In genomic region chr11:108282850-108283459, GRCm38 (mm10) we compare ENCODE assay signal across 22 mouse cellular contexts.
A peak's percentile ranks its signal among the peaks of the same experiment; 100 is the strongest.
DNase-seq lines count a peak whose midpoint lies in the region; ATAC-seq and TF ChIP-seq lines count a peak whose summit lies in the region.
"Had no signal": no experiment of that assay in that cellular context is flagged by ENCODE, and none has a peak within 500 bp of the region (broad histone marks: within the 10 kb centered on the region; RNA-seq: fewer than 3 reads in every experiment).

No protein-coding gene starts in this region.

- H3K27me3 ChIP-seq in embryonic facial prominence, embryonic 12.5 days: no peaks in the 10 kb centered on the region
- H3K27me3 ChIP-seq in embryonic facial prominence, embryonic 10.5 days (replicated peaks; ENCODE audit: low read depth, poor library complexity, severe bottlenecking): no peaks in the 10 kb centered on the region
- no peaks in the 10 kb centered on the region for H3K27me3 ChIP-seq in heart, embryonic 16.5 days (ENCODE audit: control insufficient read depth, insufficient read depth, low read length)
- H3K27me3 ChIP-seq in small intestine, adult 2 months (ENCODE audit: control insufficient read depth, insufficient read depth, low read length): no peaks in the 10 kb centered on the region
- H3K27me3 ChIP-seq in hindbrain, embryonic 13.5 days: no peaks in the 10 kb centered on the region
- H3K27me3 ChIP-seq: embryonic facial prominence, embryonic 15.5 days; forebrain, embryonic 15.5 days; kidney, embryonic 15.5 days; liver, embryonic 13.5 days had no signal

- no peak overlapping the region for H3K9ac ChIP-seq in embryonic facial prominence, embryonic 12.5 days
- H3K9ac ChIP-seq in heart, embryonic 16.5 days (ENCODE audit: low read length): no peak overlapping the region
- H3K9ac ChIP-seq in hindbrain, embryonic 13.5 days: no peak overlapping the region
- H3K9ac ChIP-seq: embryonic facial prominence, embryonic 15.5 days; forebrain, embryonic 15.5 days; hindbrain, embryonic 14.5 days; kidney, embryonic 15.5 days; liver, embryonic 13.5 days had no signal

- no peak for DNase-seq in embryonic facial prominence, embryonic 10.5 days (ENCODE audit: low spot score)
- DNase-seq in heart, adult 9 months (ENCODE audit: low spot score in 2 of 2): no peak
- peak; percentile 60 for DNase-seq in induced T-regulatory cell, adult 2 months (ENCODE audit: low read depth)
- DNase-seq in adrenal gland, adult 2 months: no peak
- DNase-seq: cerebellum, adult 11 months; cerebellum, postnatal 10 days; gastrocnemius, postnatal 14 days; heart, postnatal 36 days; kidney, adult 11 months; kidney, postnatal 36 days; liver, embryonic 13.5 days; lung, adult 2 months; midbrain, embryonic 14.5 days; spleen, adult 18-20 months had no signal

- TF ChIP-seq CTCF in small intestine, adult 2 months (IDR thresholded peaks at IDR 0.05; ENCODE audit: extremely low read depth, insufficient read length, insufficient replicate concordance, low read depth, low read length): no peak

- no peak for ATAC-seq in embryonic facial prominence, embryonic 12.5 days (ENCODE audit: insufficient number of reproducible peaks, insufficient read depth, low FRiP score, low TSS enrichment)
- ATAC-seq in heart, embryonic 16.5 days (replicated peaks; ENCODE audit: extremely low read depth, insufficient read depth, low FRiP score): no peak; the same call in 1 of the 2 replicates
- no peak for ATAC-seq in hindbrain, embryonic 13.5 days (ENCODE audit: low FRiP score)
- ATAC-seq: forebrain, embryonic 15.5 days had no signal

- H3K36me3 ChIP-seq in embryonic facial prominence, embryonic 12.5 days: no peaks in the 10 kb centered on the region
- H3K36me3 ChIP-seq in embryonic facial prominence, embryonic 10.5 days (replicated peaks): no peaks in the 10 kb centered on the region
- H3K36me3 ChIP-seq in heart, embryonic 16.5 days (ENCODE audit: control insufficient read depth, insufficient read depth): no peaks in the 10 kb centered on the region
- H3K36me3 ChIP-seq in small intestine, adult 2 months (ENCODE audit: control insufficient read depth, insufficient read depth, low read length): peaks cover 2% of the 10 kb centered on the region; the same call in 1 of the 2 replicates
- no peaks in the 10 kb centered on the region for H3K36me3 ChIP-seq in hindbrain, embryonic 13.5 days
- H3K36me3 ChIP-seq: embryonic facial prominence, embryonic 15.5 days; forebrain, embryonic 15.5 days; kidney, embryonic 15.5 days; liver, embryonic 13.5 days had no signal

- 61% methylated on average over 1 of the region's 1 CpGs for WGBS in embryonic facial prominence, embryonic 12.5 days
- WGBS in embryonic facial prominence, embryonic 10.5 days: 66% methylated on average over 1 of the region's 1 CpGs
- 26% methylated on average over 1 of the region's 1 CpGs for WGBS in heart, embryonic 16.5 days
- WGBS in small intestine, adult 2 months: 22% methylated on average over 1 of the region's 1 CpGs
- 79% methylated on average over 1 of the region's 1 CpGs for WGBS in hindbrain, embryonic 13.5 days

- H3K4me3 ChIP-seq in embryonic facial prominence, embryonic 12.5 days: no peak overlapping the region
- H3K4me3 ChIP-seq in embryonic facial prominence, embryonic 10.5 days: no peak overlapping the region
- no peak overlapping the region for H3K4me3 ChIP-seq in heart, embryonic 16.5 days (ENCODE audit: low read length)
- no peak overlapping the region for H3K4me3 ChIP-seq in small intestine, adult 2 months (ENCODE audit: low read depth, low read length)
- no peak overlapping the region for H3K4me3 ChIP-seq in hindbrain, embryonic 13.5 days
- H3K4me3 ChIP-seq: embryonic facial prominence, embryonic 15.5 days; forebrain, embryonic 15.5 days; kidney, embryonic 15.5 days; liver, embryonic 13.5 days had no signal

- H3K27ac ChIP-seq in embryonic facial prominence, embryonic 12.5 days: peak overlapping the region; percentile 6
- H3K27ac ChIP-seq in embryonic facial prominence, embryonic 10.5 days (replicated peaks): no peak overlapping the region
- H3K27ac ChIP-seq in heart, embryonic 16.5 days (ENCODE audit: low read length): peak overlapping the region; percentile 43; the same call in 1 of the 2 replicates
- peak overlapping the region; percentile 54 for H3K27ac ChIP-seq in small intestine, adult 2 months (ENCODE audit: insufficient read depth, low read depth, low read length)
- no peak overlapping the region for H3K27ac ChIP-seq in hindbrain, embryonic 13.5 days
- H3K27ac ChIP-seq: embryonic facial prominence, embryonic 15.5 days; forebrain, embryonic 15.5 days; hindbrain, embryonic 14.5 days; kidney, embryonic 15.5 days; liver, embryonic 13.5 days had no signal

- no peak for TF ChIP-seq POLR2A in small intestine, adult 2 months (IDR thresholded peaks at IDR 0.05; ENCODE audit: low read depth, low read length)

- H3K4me1 ChIP-seq in embryonic facial prominence, embryonic 12.5 days: peaks cover 33% of the 10 kb centered on the region
- H3K4me1 ChIP-seq in embryonic facial prominence, embryonic 10.5 days: peaks cover 31% of the 10 kb centered on the region
- peaks cover 34% of the 10 kb centered on the region for H3K4me1 ChIP-seq in heart, embryonic 16.5 days (ENCODE audit: control insufficient read depth, insufficient read depth, low read length)
- peaks cover 17% of the 10 kb centered on the region for H3K4me1 ChIP-seq in small intestine, adult 2 months (ENCODE audit: control insufficient read depth, insufficient read depth, insufficient read length, low read length)
- H3K4me1 ChIP-seq in hindbrain, embryonic 13.5 days (replicated peaks): peaks cover 25% of the 10 kb centered on the region

- H3K9me3 ChIP-seq in embryonic facial prominence, embryonic 12.5 days: no peaks in the 10 kb centered on the region
- H3K9me3 ChIP-seq in embryonic facial prominence, embryonic 10.5 days: no peaks in the 10 kb centered on the region
- H3K9me3 ChIP-seq in heart, embryonic 16.5 days (replicated peaks; ENCODE audit: control insufficient read depth, low read length): no peaks in the 10 kb centered on the region
- H3K9me3 ChIP-seq in hindbrain, embryonic 13.5 days: no peaks in the 10 kb centered on the region
- H3K9me3 ChIP-seq: embryonic facial prominence, embryonic 15.5 days; forebrain, embryonic 15.5 days; kidney, embryonic 15.5 days; liver, embryonic 13.5 days had no signal

- no peak overlapping the region for H3K4me2 ChIP-seq in embryonic facial prominence, embryonic 12.5 days (replicated peaks)
- H3K4me2 ChIP-seq in heart, embryonic 16.5 days (ENCODE audit: low read depth, low read length): no peak overlapping the region
- H3K4me2 ChIP-seq in hindbrain, embryonic 13.5 days: no peak overlapping the region
- H3K4me2 ChIP-seq: embryonic facial prominence, embryonic 15.5 days; forebrain, embryonic 15.5 days; hindbrain, embryonic 14.5 days; kidney, embryonic 15.5 days; liver, embryonic 13.5 days had no signal

Comparison
In these comparisons a context has a peak if more than half of its experiments do, and no peak if none do; other contexts are left out.
1. H3K27ac ChIP-seq: peak in embryonic facial prominence, embryonic 12.5 days (single experiment), heart, embryonic 16.5 days (single experiment) and small intestine, adult 2 months (single experiment); none in embryonic facial prominence, embryonic 10.5 days (single experiment) and hindbrain, embryonic 13.5 days (single experiment).